Comparison of ENCODE assay signal across 17 mouse cellular contexts in the genomic region with DNA sequence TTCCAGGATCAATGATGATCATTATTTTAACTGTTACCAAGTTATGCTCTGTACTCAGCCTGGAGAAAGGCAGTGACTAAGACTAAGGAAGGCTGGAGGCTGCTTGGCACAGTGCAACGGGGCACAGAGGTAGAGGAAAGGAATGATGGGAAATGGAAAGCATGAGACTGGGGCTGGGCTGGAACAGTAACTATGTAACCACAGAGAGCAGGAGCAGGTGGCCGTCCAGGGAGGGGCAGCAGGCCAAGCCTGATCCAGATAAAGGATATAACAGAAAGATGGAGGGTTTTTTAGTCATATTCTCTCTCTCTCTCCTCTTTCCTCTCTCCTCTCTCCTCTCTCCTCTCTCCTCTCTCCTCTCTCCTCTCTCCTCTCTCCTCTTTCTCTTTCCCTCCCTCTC. TPM values are rescaled to one million over a fixed set of nuclear protein-coding genes. Genes with fewer than 3 reads are reported as not detected.
"Had no signal": no experiment of that assay in that cellular context is flagged by ENCODE, and none has a peak within 500 bp of the region (broad histone marks: within the 10 kb centered on the region; RNA-seq: fewer than 3 reads in every experiment).

No protein-coding gene starts in this region.

- H3K9me3 ChIP-seq: intestine, embryonic 15.5 days; kidney, embryonic 15.5 days; limb, embryonic 13.5 days; liver, embryonic 13.5 days; megakaryocyte, embryonic 14.5 days; neural tube, embryonic 12.5 days had no signal

- H3K36me3 ChIP-seq: intestine, embryonic 15.5 days; kidney, embryonic 15.5 days; limb, embryonic 13.5 days; liver, embryonic 13.5 days; neural tube, embryonic 12.5 days had no signal

- H3K27me3 ChIP-seq: intestine, embryonic 15.5 days; kidney, embryonic 15.5 days; limb, embryonic 13.5 days; liver, embryonic 13.5 days; megakaryocyte, embryonic 14.5 days; neural tube, embryonic 12.5 days had no signal

- H3K4me1 ChIP-seq: intestine, embryonic 15.5 days; kidney, embryonic 15.5 days; limb, embryonic 13.5 days; neural tube, embryonic 12.5 days had no signal

- H3K4me3 ChIP-seq: intestine, embryonic 15.5 days; kidney, embryonic 15.5 days; limb, embryonic 13.5 days; liver, embryonic 13.5 days; megakaryocyte, embryonic 14.5 days; neural tube, embryonic 12.5 days had no signal

- DNase-seq: kidney, adult 2 months; kidney, postnatal 14 days; left cerebral cortex, postnatal 4 days; liver, embryonic 13.5 days; lung, embryonic 14.5 days; lung, postnatal 10 days; lung, postnatal 4 days; midbrain, embryonic 14.5 days; retina, postnatal 1 day; right cerebral cortex, postnatal 4 days; spleen, adult 18-20 months had no signal

- H3K9ac ChIP-seq: intestine, embryonic 15.5 days; kidney, embryonic 15.5 days; limb, embryonic 13.5 days; liver, embryonic 13.5 days; lung, embryonic 14.5 days; neural tube, embryonic 12.5 days had no signal

- H3K4me2 ChIP-seq: intestine, embryonic 15.5 days; kidney, embryonic 15.5 days; limb, embryonic 13.5 days; liver, embryonic 13.5 days; lung, embryonic 14.5 days; neural tube, embryonic 12.5 days had no signal

- ATAC-seq: intestine, embryonic 15.5 days had no signal

- H3K27ac ChIP-seq: intestine, embryonic 15.5 days; kidney, embryonic 15.5 days; limb, embryonic 13.5 days; neural tube, embryonic 12.5 days had no signal

RNA-seq across cellular contexts. Expression of gene Map3k19, which starts 21.1 kb away (rescaled TPM):
- polyA plus RNA-seq: intestine, embryonic 15.5 days; kidney, embryonic 15.5 days; limb, embryonic 13.5 days; liver, embryonic 13.5 days; neural tube, embryonic 12.5 days; stomach, embryonic 14.5 days had no signal
